Mouse (Mus musculus): ENCODE measurements around the gene Dmac2. TPM values are rescaled to one million over a fixed set of nuclear protein-coding genes. Genes with fewer than 3 reads are reported as not detected.

Gene Dmac2
- polyA plus RNA-seq, 1 experiment from 2014 or later, result 49.5 TPM

GRCm38 (mm10) chr7:25617376-25618160, 1.6 kb upstream of the Dmac2 start:
- peaks cover 12% of the 10 kb centered on the region for H3K4me1 ChIP-seq
- H3K27me3 ChIP-seq (replicated peaks), result 0 out of 2 replicates have a peak, but pooled peaks cover 10% of the 10 kb centered on the region
- no peak overlapping the region for H3K4me2 ChIP-seq
- no peak overlapping the region for H3K4me3 ChIP-seq
- H3K9me3 ChIP-seq, result no peaks in the 10 kb centered on the region
- 74% methylated on average over 10 of the region's 10 CpGs for WGBS
- H3K27ac ChIP-seq (replicated peaks), result no peak overlapping the region
- ATAC-seq (ENCODE audit: extremely low read depth, insufficient number of reproducible peaks, low FRiP score, low TSS enrichment), result no peak
- H3K36me3 ChIP-seq, result peaks cover 19% of the 10 kb centered on the region
- H3K9ac ChIP-seq, result no peak overlapping the region

- Histone ChIP-seq H3K4me1 (peaks cover 23% of the 10 kb centered on the region), H3K36me3 (peaks cover 38% of the 10 kb centered on the region), H3K27me3 (replicated peaks) (0 out of 2 replicates have a peak, but pooled peaks cover 10% of the 10 kb centered on the region), H3K4me3 (peak overlapping the region; percentile 80), H3K4me2 (peak overlapping the region; percentile 79), H3K9me3 (no peaks in the 10 kb centered on the region), H3K27ac (replicated peaks) (peak overlapping the region; percentile 76; the same call in 1 of the 2 replicates), H3K9ac (peak overlapping the region; percentile 83)
- WGBS, result 23% methylated on average over 5 of the region's 5 CpGs
- no peak for ATAC-seq (ENCODE audit: extremely low read depth, insufficient number of reproducible peaks, low FRiP score, low TSS enrichment)
These were observed 443 bp downstream of the Dmac2 start for GRCm38 (mm10) chr7:25619722-25619991.

- WGBS, result 91% methylated on average over 5 of the region's 5 CpGs
- peak overlapping the region; percentile 79 for H3K4me2 ChIP-seq
- H3K4me3 ChIP-seq, result peak overlapping the region; percentile 80
- H3K36me3 ChIP-seq, result peaks cover 43% of the 10 kb centered on the region
- H3K9me3 ChIP-seq, result no peaks in the 10 kb centered on the region
- H3K27ac ChIP-seq (replicated peaks), result no peak overlapping the region
- 0 out of 2 replicates have a peak, but pooled peaks cover 10% of the 10 kb centered on the region for H3K27me3 ChIP-seq (replicated peaks)
- H3K9ac ChIP-seq, result peak overlapping the region; percentile 83
- H3K4me1 ChIP-seq, result peaks cover 27% of the 10 kb centered on the region
- ATAC-seq (ENCODE audit: extremely low read depth, insufficient number of reproducible peaks, low FRiP score, low TSS enrichment), result no peak
These were observed 887 bp downstream of the Dmac2 start for GRCm38 (mm10) chr7:25620101-25620500.

- peaks cover 33% of the 10 kb centered on the region for H3K4me1 ChIP-seq
- H3K4me3 ChIP-seq, result no peak overlapping the region
- no peak overlapping the region for H3K9ac ChIP-seq
- H3K27me3 ChIP-seq (replicated peaks), result 0 out of 2 replicates have a peak, but pooled peaks cover 10% of the 10 kb centered on the region
- no peak overlapping the region for H3K4me2 ChIP-seq
- peaks cover 49% of the 10 kb centered on the region for H3K36me3 ChIP-seq
- H3K9me3 ChIP-seq, result no peaks in the 10 kb centered on the region
- WGBS, result 86% methylated on average over 11 of the region's 11 CpGs
- ATAC-seq (ENCODE audit: extremely low read depth, insufficient number of reproducible peaks, low FRiP score, low TSS enrichment), result no peak
- H3K27ac ChIP-seq (replicated peaks), result no peak overlapping the region
These were observed 1.5 kb downstream of the Dmac2 start for GRCm38 (mm10) chr7:25620751-25621150.

- ATAC-seq (ENCODE audit: extremely low read depth, insufficient number of reproducible peaks, low FRiP score, low TSS enrichment), result no peak
- Histone ChIP-seq H3K9me3 (no peaks in the 10 kb centered on the region), H3K4me2 (no peak overlapping the region), H3K36me3 (peaks cover 50% of the 10 kb centered on the region), H3K27ac (replicated peaks) (peak overlapping the region; percentile 61; the same call in 1 of the 2 replicates), H3K9ac (no peak overlapping the region), H3K4me3 (no peak overlapping the region), H3K4me1 (peaks cover 60% of the 10 kb centered on the region), H3K27me3 (replicated peaks) (0 out of 2 replicates have a peak, but pooled peaks cover 7% of the 10 kb centered on the region)
- WGBS, result 76% methylated on average over 11 of the region's 11 CpGs
These were observed 4.7 kb downstream of the Dmac2 start for GRCm38 (mm10) chr7:25623857-25624370.

- no peak overlapping the region for H3K9ac ChIP-seq
- ATAC-seq (ENCODE audit: extremely low read depth, insufficient number of reproducible peaks, low FRiP score, low TSS enrichment), result no peak
- H3K4me2 ChIP-seq, result no peak overlapping the region
- H3K9me3 ChIP-seq, result no peaks in the 10 kb centered on the region
- 0 out of 2 replicates have a peak, but pooled peaks cover 8% of the 10 kb centered on the region for H3K27me3 ChIP-seq (replicated peaks)
- peak overlapping the region; percentile 61 for H3K27ac ChIP-seq (replicated peaks)
- no peak overlapping the region for H3K4me3 ChIP-seq
- 44% methylated on average over 5 of the region's 5 CpGs for WGBS
- H3K4me1 ChIP-seq, result peaks cover 58% of the 10 kb centered on the region
- peaks cover 56% of the 10 kb centered on the region for H3K36me3 ChIP-seq
These were observed 5.6 kb downstream of the Dmac2 start for GRCm38 (mm10) chr7:25624851-25625250.

- Histone ChIP-seq H3K4me1 (peaks cover 55% of the 10 kb centered on the region), H3K9me3 (no peaks in the 10 kb centered on the region), H3K4me2 (no peak overlapping the region), H3K27me3 (replicated peaks) (0 out of 2 replicates have a peak, but pooled peaks cover 8% of the 10 kb centered on the region), H3K36me3 (peaks cover 64% of the 10 kb centered on the region), H3K4me3 (no peak overlapping the region), H3K27ac (replicated peaks) (peak overlapping the region; percentile 80), H3K9ac (no peak overlapping the region)
- no peak for ATAC-seq (ENCODE audit: extremely low read depth, insufficient number of reproducible peaks, low FRiP score, low TSS enrichment)
- WGBS, result 74% methylated on average over 10 of the region's 10 CpGs
These were observed 6.5 kb downstream of the Dmac2 start for GRCm38 (mm10) chr7:25625594-25626250.

GRCm38 (mm10) chr7:25626509-25627430, 7.6 kb downstream of the Dmac2 start, which contains the start of gene B3gnt8:
Gene B3gnt8, plus strand, starts transcription at chr7:25626654.
- Histone ChIP-seq H3K4me3 (peak within 1 kb of the TSS; percentile 55), H3K4me1 (peaks cover 55% of the 10 kb centered on the region), H3K27ac (replicated peaks) (peak within 1 kb of the TSS; percentile 80), H3K36me3 (peaks cover 64% of the 10 kb centered on the region), H3K9me3 (no peaks in the 10 kb centered on the region), H3K27me3 (replicated peaks) (0 out of 2 replicates have a peak, but pooled peaks cover 8% of the 10 kb centered on the region), H3K9ac (peak within 1 kb of the TSS; percentile 81), H3K4me2 (peak within 1 kb of the TSS; percentile 81)
- no peak; the same call in 1 of the 2 replicates for ATAC-seq (ENCODE audit: extremely low read depth, insufficient number of reproducible peaks, low FRiP score, low TSS enrichment)
- 10% methylated on average over 29 of the region's 29 CpGs for WGBS

- H3K27ac ChIP-seq (replicated peaks), result peak overlapping the region; percentile 80
- peaks cover 55% of the 10 kb centered on the region for H3K4me1 ChIP-seq
- peak; percentile 52; the same call in 1 of the 2 replicates for ATAC-seq (ENCODE audit: extremely low read depth, insufficient number of reproducible peaks, low FRiP score, low TSS enrichment)
- 12% methylated on average over 38 of the region's 38 CpGs for WGBS
- H3K27me3 ChIP-seq (replicated peaks), result 0 out of 2 replicates have a peak, but pooled peaks cover 8% of the 10 kb centered on the region
- peak overlapping the region; percentile 81 for H3K9ac ChIP-seq
- peaks cover 64% of the 10 kb centered on the region for H3K36me3 ChIP-seq
- H3K4me2 ChIP-seq, result peak overlapping the region; percentile 81
- H3K4me3 ChIP-seq, result peak overlapping the region; percentile 55
- H3K9me3 ChIP-seq, result no peaks in the 10 kb centered on the region
These were observed 8.5 kb downstream of the Dmac2 start for GRCm38 (mm10) chr7:25627431-25628322.

GRCm38 (mm10) chr7:25628323-25628620, 9.1 kb downstream of the Dmac2 start:
- Histone ChIP-seq H3K4me1 (peaks cover 55% of the 10 kb centered on the region), H3K4me3 (peak overlapping the region; percentile 55), H3K36me3 (peaks cover 65% of the 10 kb centered on the region), H3K9ac (peak overlapping the region; percentile 81), H3K27me3 (replicated peaks) (0 out of 2 replicates have a peak, but pooled peaks cover 8% of the 10 kb centered on the region), H3K27ac (replicated peaks) (no peak overlapping the region), H3K9me3 (no peaks in the 10 kb centered on the region), H3K4me2 (peak overlapping the region; percentile 81)
- 35% methylated on average over 8 of the region's 8 CpGs for WGBS
- no peak for ATAC-seq (ENCODE audit: extremely low read depth, insufficient number of reproducible peaks, low FRiP score, low TSS enrichment)

Data from heart, embryonic 13.5 days (tissue).